Comparison of ENCODE assay signal across 8 mouse cellular contexts in the genomic region with DNA sequence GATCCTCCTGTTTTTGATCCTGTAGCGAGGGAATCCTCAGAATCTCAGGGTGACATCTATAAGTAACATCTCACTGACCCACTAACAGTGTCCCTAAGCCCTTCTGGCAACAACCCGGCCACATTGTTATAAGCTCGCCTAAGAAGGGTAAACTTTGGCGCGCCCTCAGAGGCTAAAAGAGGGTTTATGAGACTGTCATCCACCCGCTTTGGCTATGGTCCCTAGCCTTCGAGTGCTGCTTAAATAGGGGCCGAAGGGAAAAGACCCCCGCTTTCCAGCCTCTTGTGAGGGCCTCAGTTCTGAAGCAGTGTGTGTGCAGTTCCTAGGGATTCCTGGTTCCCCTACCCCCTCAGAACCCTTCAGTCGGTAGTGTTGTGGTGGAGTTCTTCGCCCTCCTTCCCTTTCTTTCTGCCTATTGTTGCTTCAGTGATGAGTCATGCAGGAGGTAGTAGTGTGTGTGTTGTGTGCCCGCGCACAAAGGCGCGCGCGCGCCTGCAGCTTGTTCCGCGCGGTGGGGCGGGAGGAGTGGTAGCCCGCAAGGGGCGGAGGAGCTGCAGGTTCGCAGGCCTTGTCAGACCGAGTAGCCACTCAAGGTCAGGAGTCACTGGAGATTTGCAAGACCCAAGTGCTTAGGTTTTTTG. TPM values are rescaled to one million over a fixed set of nuclear protein-coding genes. Genes with fewer than 3 reads are reported as not detected.
A peak's percentile ranks its signal among the peaks of the same experiment; 100 is the strongest.
DNase-seq lines count a peak whose midpoint lies in the region; ATAC-seq lines count a peak whose summit lies in the region.

No protein-coding gene starts in this region.

- H3K9ac ChIP-seq in intestine, embryonic 14.5 days (ENCODE audit: low read length) = peak overlapping the region; percentile 58
- peak overlapping the region; percentile 98 for H3K9ac ChIP-seq in midbrain, embryonic 16.5 days (ENCODE audit: low read depth, low read length)

- no peaks in the 10 kb centered on the region for H3K27me3 ChIP-seq in erythroblast, embryonic 14.5 days (ENCODE audit: control insufficient read depth)
- 0 out of 2 replicates have a peak, but pooled peaks cover 4% of the 10 kb centered on the region for H3K27me3 ChIP-seq in intestine, embryonic 14.5 days (replicated peaks; ENCODE audit: control insufficient read depth, insufficient read depth, low read length)
- H3K27me3 ChIP-seq in midbrain, embryonic 16.5 days (ENCODE audit: control insufficient read depth, insufficient read depth, low read depth, low read length) = no peaks in the 10 kb centered on the region

- peaks cover 94% of the 10 kb centered on the region for H3K4me1 ChIP-seq in erythroblast, embryonic 14.5 days (ENCODE audit: control insufficient read depth)
- peaks cover 22% of the 10 kb centered on the region for H3K4me1 ChIP-seq in intestine, embryonic 14.5 days (replicated peaks; ENCODE audit: control insufficient read depth, insufficient read depth, low read length)
- H3K4me1 ChIP-seq in midbrain, embryonic 16.5 days (ENCODE audit: control insufficient read depth, insufficient read depth, low read length) = peaks cover 32% of the 10 kb centered on the region

- peak overlapping the region; percentile 96 for H3K27ac ChIP-seq in intestine, embryonic 14.5 days (ENCODE audit: low read depth)
- peak overlapping the region; percentile 94 for H3K27ac ChIP-seq in midbrain, embryonic 16.5 days (ENCODE audit: low read length)

- 4% methylated on average over 26 of the region's 26 CpGs for WGBS in intestine, embryonic 14.5 days
- under 1% methylated on average over 26 of the region's 26 CpGs for WGBS in midbrain, embryonic 16.5 days

- peak overlapping the region; percentile 81 for H3K4me3 ChIP-seq in erythroblast, embryonic 14.5 days (replicated peaks)
- H3K4me3 ChIP-seq in intestine, embryonic 14.5 days (ENCODE audit: low read depth, low read length) = peak overlapping the region; percentile 77
- H3K4me3 ChIP-seq in midbrain, embryonic 16.5 days (ENCODE audit: low read depth, low read length) = peak overlapping the region; percentile 99

- H3K36me3 ChIP-seq in erythroblast, embryonic 14.5 days (ENCODE audit: control insufficient read depth) = peaks cover 24% of the 10 kb centered on the region
- H3K36me3 ChIP-seq in intestine, embryonic 14.5 days (ENCODE audit: control insufficient read depth, insufficient read depth, low read length) = no peaks in the 10 kb centered on the region
- no peaks in the 10 kb centered on the region for H3K36me3 ChIP-seq in midbrain, embryonic 16.5 days (ENCODE audit: control insufficient read depth, insufficient read depth, low read length)

- DNase-seq in cerebellum, adult 8-10 months = peak; percentile 70
- peak; percentile 57 to 64 for DNase-seq in frontal cortex, postnatal 36 days (ENCODE audit: low spot score in 2 of 2)
- DNase-seq in intestine, embryonic 14.5 days (ENCODE audit: low spot score) = peak; percentile 80
- DNase-seq in liver = peak; percentile 79
- peak; percentile 38 to 53 for DNase-seq in spleen, postnatal 14 days (ENCODE audit: low spot score in 2 of 2)

- no peaks in the 10 kb centered on the region for H3K9me3 ChIP-seq in erythroblast, embryonic 14.5 days (ENCODE audit: control insufficient read depth, low read length)
- H3K9me3 ChIP-seq in intestine, embryonic 14.5 days (ENCODE audit: control insufficient read depth, low read length) = no peaks in the 10 kb centered on the region
- no peaks in the 10 kb centered on the region for H3K9me3 ChIP-seq in midbrain, embryonic 16.5 days (replicated peaks; ENCODE audit: control insufficient read depth, low read length, poor library complexity, severe bottlenecking)

- ATAC-seq in erythroblast, adult 5-6 weeks (replicated peaks; ENCODE audit: low FRiP score, poor library complexity, severe bottlenecking) = no peak
- no peak for ATAC-seq in intestine, embryonic 14.5 days (replicated peaks; ENCODE audit: low FRiP score, low TSS enrichment, low read depth)
- no peak for ATAC-seq in midbrain, embryonic 16.5 days

- H3K4me2 ChIP-seq in intestine, embryonic 14.5 days (ENCODE audit: low read length) = peak overlapping the region; percentile 90
- H3K4me2 ChIP-seq in midbrain, embryonic 16.5 days (ENCODE audit: low read length) = peak overlapping the region; percentile 85

RNA-seq across cellular contexts. Expression of a gene that starts 1.9 kb away (rescaled TPM):
- polyA plus RNA-seq in erythroblast, embryonic 14.5 days (2012) = 3.4 and 3.7 TPM in 2 replicates
- 1.3 and 2.1 TPM in 2 replicates for total RNA-seq in erythroblast, adult 5-6 weeks (2015; ENCODE audit: low replicate concordance)
- total RNA-seq in erythroblast, adult 5-6 weeks (2017; ENCODE audit: low replicate concordance) = 0.68 and 2.1 TPM in 2 replicates
- polyA plus RNA-seq in intestine, embryonic 14.5 days (2014; fragmentation: Nextera tagmentation; extraction: Ambion mirVana) = 4.4 and 5.5 TPM in 2 replicates
- polyA plus RNA-seq in midbrain, embryonic 16.5 days (2015; fragmentation: Nextera tagmentation; extraction: Ambion mirVana) = 7.6 and 8.6 TPM in 2 replicates
